Mouse (Mus musculus) brain, adult 2 months (tissue): ENCODE data around the gene Cacna1d.
A peak's percentile ranks its signal among the peaks of the same experiment; 100 is the strongest.

Experiments
- DNase-seq: peaks from one replicate; pipeline ENCODE4 v3.0.0; 2011; ENCODE audit warnings: low read depth, low spot score

Gene Cacna1d

GRCm38 (mm10) chr14:30208156-30208555, 283.1 kb downstream of the Cacna1d start:
- peak; percentile 91 for DNase-seq

DNA sequence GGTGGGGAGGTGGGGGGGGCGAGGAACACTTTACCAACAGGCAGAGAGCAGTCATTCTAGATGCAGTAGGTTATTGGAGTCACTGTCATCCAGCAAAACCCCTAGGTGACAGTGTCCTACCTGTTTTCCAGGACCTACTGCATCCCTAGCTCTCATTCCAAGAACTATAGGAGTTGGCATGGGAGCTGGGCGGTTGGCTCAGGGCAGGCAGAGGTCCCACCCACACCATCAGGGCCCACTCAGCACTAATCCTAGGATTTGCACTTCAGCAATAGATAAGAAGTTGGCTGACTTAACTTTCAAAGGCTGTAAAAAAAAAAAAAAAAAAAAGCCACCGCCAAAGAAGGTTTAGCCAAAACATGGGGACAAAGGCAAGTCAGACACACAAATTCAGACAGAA, 285.4 kb downstream of the Cacna1d start:
- no peak for DNase-seq

DNA sequence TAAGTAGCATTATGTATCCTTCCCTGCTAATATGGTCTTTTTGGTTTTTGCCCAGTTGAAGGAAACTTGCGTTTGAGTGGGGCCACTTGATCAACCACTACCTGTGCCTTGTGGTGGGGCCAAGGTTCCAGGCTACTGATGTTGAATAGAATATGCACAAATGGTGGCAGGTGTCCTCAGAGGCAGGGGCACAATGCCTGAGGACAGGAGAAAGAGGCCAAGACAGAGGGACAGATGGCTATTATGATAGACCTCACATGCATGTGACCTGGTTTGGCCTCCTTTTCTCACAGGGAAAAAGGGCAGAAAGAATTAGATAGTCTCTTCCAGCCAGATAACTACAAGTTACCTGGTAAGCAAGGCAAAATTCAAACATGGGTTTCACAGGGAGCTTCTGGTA, 286.7 kb downstream of the Cacna1d start:
- DNase-seq = peak; percentile 88

DNA sequence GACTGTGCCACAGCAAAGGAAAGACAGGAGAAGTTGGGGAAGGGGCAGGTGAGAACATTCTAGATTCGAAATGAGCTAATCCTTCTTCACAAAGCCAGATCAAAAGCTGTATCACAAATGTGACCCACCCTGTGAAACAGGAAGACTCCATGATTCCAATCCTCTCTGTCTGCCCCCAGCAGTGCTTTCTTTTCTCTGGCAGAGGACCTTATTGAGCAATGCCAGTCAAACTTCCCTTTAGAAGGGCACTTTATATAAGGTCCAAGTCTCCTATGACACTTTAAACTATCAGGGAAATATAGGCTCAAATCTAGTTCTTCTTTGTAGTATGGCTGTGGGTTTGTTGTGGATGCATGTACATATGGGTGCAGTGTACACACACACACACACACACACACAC, 290.9 kb downstream of the Cacna1d start:
- DNase-seq = no peak

DNA sequence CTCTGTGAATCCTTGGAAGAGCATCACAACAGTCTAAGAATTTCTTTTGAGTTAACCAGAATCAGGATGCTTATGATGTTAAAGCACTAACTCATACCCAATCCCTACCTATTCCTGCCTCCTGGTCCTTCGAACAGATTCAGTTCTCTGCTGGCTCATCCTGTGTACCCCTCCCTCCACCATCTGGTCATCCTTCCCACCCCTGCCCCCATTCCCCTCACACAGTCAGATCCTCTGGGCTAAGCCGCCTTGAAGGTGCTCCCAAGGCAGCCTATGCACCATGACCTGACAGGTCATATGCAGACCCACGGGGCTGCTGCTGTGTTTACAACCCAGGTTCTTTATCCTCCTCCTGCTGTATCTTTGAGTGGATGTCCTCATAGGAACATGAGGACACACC, 292.4 kb downstream of the Cacna1d start:
- DNase-seq = no peak

- no peak for DNase-seq
Measured at GRCm38 (mm10) chr14:30198116-30198515, 293.1 kb downstream of the Cacna1d start.

GRCm38 (mm10) chr14:30196959-30197358, 294.3 kb downstream of the Cacna1d start:
- peak; percentile 54 for DNase-seq

DNA sequence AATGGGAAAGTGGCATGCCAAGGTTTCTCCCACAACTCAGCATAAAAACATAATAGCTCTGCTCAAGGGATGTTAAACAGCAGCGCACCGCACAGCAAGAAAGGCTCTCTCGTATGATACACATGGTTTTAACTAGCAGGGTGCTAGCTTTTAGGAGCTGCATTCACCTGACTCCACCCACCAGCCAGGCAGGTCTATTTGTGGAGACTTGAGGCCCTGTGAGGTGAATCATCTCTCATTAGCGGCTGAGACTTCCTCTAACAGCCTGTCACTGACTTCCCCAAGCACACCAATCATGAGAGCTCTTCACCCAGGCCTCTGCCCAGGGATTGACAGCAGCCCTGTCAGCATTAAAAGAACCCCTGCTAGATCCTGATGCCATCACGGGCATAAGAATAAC, 295.0 kb downstream of the Cacna1d start:
- DNase-seq = peak; percentile 89

- no peak for DNase-seq
Measured at GRCm38 (mm10) chr14:30190308-30190971, 300.8 kb downstream of the Cacna1d start.

DNA sequence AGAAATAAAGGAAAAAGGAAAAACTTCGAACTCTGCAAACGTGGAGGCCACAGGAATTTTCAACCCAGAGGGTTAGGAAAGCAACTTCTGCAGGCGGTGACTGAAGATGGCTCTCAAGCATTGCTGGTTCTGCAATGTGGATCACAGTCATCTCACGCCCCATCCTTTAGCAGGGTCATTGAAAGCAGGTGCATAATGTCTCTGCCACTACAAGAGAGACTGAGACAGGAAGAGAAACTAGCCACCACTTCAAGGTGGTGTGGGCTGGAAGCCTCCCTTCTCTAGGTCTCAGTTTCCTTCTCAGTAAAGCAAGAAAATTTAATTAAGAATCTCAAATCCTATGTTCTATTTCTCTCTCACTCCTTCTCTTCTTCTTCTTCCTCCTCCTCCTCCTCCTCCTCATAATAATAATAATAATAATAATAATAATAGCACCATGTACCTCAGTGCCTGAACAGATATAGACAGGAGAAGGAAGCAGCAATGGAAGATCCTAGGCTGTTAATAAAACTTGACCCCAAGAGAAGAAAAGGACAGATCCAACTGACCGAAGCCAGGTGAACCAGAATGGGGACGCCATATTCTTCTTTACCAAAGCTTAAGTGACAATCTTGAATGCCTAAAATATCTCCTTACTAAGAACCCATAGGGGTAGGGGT, 305.5 kb downstream of the Cacna1d start:
- no peak for DNase-seq

DNA sequence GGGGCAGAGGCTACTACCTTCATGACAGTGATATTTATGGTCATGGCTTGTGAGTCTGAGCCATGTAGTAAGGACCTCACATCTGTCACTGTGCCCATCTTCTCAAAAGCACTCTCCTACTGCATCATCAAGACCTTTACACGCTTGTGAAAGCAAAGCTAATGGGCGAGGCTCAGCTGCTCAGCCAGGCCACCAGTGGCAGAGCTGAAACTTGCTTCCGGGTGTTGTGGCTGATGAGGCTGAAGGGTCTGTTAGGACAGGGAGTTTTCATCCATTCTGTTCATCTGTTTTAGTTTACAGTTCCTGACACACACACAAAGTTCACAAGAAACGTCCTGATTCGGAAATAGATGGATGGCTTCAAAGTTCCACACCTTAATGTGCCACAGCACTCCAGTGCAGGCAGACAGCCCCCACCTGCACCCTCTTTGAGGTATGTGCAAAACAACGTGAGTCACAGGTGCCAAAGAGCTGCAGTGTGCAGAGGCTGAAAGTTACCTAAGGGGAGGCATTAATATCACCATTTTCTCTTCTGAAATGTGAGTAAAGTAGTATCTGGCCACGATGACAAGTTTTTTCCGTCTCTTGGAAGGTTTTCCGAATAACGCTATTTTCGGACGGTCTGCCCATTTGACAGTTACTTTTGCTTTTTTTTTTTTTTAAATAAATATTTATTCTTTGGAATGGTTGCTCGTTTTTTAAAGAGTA, 306.7 kb downstream of the Cacna1d start:
- no peak for DNase-seq

- DNase-seq = no peak
Measured at GRCm38 (mm10) chr14:30184013-30184412, 307.2 kb downstream of the Cacna1d start.

- DNase-seq = no peak
Measured at GRCm38 (mm10) chr14:30182624-30183524, 308.4 kb downstream of the Cacna1d start.

GRCm38 (mm10) chr14:30178306-30178705, 312.9 kb downstream of the Cacna1d start:
- DNase-seq = no peak

GRCm38 (mm10) chr14:30177850-30178249, 313.4 kb downstream of the Cacna1d start:
- DNase-seq = peak; percentile 85

GRCm38 (mm10) chr14:30175362-30175761, 315.9 kb downstream of the Cacna1d start:
- DNase-seq = no peak

DNA sequence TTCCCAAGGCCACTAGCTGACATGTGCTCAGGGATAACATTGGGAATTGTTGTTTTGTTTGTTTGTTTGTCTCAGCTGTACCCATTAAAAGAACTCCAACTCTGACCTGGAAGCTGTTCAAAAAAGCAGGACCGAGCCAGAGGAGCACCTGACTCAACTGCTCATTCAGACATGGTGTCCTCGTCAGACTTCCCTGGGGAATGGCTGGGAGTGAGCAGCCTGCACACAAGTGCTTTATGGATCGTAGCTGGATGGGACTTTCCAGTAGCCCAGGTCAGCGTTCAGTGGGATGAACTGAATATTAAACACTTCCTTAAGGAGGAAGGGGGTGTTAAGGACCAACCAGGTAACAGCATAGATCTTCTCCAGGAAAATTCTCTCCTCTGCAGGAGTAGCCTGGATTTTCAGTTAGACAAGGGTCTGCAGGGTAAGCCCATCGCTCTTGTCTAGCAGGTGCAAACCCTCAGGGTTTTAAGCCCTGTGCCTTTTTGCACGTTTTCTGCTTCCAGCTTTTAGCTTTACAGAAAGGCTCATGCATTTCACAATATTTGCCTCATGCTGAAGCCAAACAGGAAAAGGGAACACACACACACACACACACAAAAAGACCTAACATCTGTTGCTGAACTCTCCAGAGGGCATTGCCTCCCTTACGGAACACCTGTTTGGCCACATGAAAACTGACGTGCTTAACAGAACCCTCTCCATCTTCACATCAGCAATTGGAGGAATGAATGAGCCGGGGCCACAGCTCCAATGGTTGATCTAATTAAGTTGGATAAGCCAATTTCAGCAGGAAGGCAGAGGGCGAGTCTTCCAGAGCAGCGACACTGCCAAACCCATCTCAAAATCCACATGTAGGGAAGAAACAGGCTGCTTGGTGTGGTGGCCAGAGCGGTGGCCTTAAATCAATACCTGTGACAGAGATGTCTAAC, 318.2 kb downstream of the Cacna1d start:
- no peak for DNase-seq

GRCm38 (mm10) chr14:30171593-30171992, 319.7 kb downstream of the Cacna1d start:
- DNase-seq = no peak

DNA sequence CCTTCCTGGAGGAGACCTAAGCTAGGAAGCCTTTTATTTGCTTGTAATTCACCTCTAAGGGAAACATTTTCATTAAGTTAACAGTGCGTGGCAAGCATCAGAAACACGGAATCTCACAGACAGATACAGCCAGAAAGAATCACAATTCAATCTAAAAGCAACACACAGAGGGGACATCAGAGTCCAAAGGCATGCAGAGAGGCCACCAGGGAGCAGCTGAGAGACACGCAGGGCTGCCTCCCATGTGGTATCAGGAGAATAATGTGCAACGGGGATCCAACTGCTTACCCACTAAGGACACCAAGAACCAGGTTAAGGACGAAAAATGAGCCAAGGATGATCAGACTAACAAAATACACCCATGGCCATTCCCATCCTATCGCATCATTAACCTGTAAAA, 320.2 kb downstream of the Cacna1d start:
- DNase-seq = no peak

DNA sequence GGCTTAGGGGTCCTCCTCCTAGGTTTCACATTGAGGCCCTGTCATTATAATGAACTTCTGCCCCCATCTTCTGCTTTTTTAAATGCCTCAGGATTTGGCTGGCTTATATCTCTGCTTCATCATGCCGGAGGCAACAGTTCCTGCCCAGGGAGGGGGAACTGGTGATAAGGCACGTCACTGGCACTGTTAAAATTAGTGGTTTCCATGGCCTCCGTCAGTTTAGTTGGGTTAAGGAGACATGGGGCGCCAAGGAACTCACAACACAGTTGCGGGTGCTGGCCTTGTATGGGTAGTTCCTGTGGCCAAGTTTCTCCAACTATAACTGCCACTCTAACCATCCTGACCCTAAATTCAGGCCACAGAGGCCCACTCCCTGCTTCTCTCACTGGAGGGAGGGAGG, 321.8 kb downstream of the Cacna1d start:
- no peak for DNase-seq

GRCm38 (mm10) chr14:30168902-30169301, 322.4 kb downstream of the Cacna1d start:
- DNase-seq = no peak
